Mouse (Mus musculus) retina, postnatal 1 day (tissue): Measurements from ENCODE around the gene Adat1.

Experiments
- DNase-seq: peaks from one replicate; pipeline ENCODE4 v3.0.0-alpha.2; 2012

The Adat1 gene

GRCm38 (mm10) chr8:111992013-111992702 is at the start of gene Adat1:
Gene Adat1, minus strand, starts transcription at chr8:111992302.
- peak; percentile 95 for DNase-seq

DNA sequence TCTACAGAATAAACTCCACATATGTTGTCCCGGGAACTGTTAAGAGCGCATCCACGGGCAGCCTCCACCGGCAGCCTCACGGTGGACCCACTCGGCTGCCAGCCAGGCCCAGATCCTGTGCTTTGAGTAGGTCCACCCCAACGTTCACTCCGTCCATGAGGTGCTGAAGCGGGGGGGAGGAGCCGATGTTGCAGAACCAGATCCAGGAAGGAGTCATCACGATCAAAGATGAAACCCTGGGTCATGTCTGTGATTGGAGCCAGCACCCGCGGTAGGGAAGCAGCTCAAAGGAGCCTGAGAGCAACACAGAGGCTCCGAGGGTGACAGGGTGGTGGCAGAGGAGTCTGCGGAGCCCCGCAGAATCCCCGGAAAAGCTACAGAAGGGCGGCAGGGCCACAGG is 45.4 kb upstream of the Adat1 start:
- no peak for DNase-seq

GRCm38 (mm10) chr8:112034603-112035002 is 42.5 kb upstream of the Adat1 start:
- DNase-seq: peak; percentile 83

DNA sequence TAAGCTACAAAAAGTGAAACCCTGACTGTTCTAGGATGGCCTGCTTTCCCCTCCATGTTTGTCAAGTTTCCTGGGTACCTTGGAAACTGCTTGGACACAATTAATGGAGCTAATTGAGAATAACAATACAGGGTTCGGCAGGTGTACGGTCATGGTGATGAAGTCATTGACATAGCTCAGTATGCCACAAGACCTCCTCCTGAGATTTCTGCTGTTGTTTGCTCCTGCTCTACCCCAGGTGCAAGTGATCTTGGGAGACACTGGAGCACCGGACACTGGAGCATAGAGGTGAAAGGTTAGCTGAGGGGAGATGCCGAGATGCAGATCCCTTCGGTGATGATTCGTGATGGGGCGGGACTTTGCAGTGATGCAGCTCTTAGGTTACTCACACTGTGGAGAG is 41.0 kb upstream of the Adat1 start:
- DNase-seq: no peak

DNA sequence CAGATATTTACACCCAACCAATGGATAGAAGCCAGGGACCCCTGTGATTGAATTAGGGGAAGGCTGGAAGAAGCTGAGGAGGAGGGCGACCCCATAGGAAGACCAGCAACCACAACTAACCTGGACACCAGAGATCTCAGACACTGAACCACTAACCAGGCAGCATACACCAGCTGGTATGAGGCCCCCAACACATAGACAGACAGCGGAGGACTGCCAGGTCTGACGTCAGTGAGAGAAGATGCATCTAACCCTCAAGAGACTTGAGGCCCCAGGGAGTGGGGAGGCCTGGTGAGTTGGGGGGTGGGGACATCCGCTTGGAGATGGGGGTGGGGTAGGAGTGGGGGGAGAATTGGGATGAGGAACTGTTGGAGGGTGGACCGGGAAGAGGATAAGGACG is 38.6 kb upstream of the Adat1 start:
- no peak for DNase-seq

GRCm38 (mm10) chr8:112029455-112029854 is 37.4 kb upstream of the Adat1 start:
- no peak for DNase-seq

DNA sequence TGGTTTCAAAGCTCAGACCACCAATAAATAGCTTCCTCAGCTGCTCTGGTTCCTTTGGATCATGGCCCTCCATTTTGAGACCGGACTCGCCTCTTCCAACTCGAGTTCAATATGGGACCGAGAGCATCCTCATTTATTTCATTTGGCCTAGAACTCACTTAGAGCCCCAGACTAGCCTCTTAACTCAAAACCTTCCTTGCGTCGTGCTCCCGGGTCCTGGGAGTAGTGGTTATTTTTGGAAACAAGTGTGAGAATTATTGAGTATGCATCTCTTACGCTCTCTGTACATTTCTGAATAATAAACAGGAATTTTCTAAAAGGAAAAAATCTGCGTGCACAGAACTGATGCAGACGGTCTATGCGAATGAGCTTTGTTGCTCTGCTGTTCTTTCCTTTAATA is 22.8 kb upstream of the Adat1 start, which contains the start of gene Gm6793:
Gm6793 (minus strand) TSS at position 101 of the 400 bp plus-strand sequence.
- DNase-seq: no peak

GRCm38 (mm10) chr8:112011816-112012242 is 19.7 kb upstream of the Adat1 start:
- peak; percentile 47 for DNase-seq

GRCm38 (mm10) chr8:112010997-112011815 is 19.1 kb upstream of the Adat1 start, which contains the start of the genes Kars and Terf2ip:
Gene Kars, minus strand, starts transcription at chr8:112011323.
Gene Terf2ip, plus strand, starts transcription at chr8:112011398.
- DNase-seq: peak; percentile 96

GRCm38 (mm10) chr8:112009558-112009957 is 17.5 kb upstream of the Adat1 start:
- DNase-seq: no peak

DNA sequence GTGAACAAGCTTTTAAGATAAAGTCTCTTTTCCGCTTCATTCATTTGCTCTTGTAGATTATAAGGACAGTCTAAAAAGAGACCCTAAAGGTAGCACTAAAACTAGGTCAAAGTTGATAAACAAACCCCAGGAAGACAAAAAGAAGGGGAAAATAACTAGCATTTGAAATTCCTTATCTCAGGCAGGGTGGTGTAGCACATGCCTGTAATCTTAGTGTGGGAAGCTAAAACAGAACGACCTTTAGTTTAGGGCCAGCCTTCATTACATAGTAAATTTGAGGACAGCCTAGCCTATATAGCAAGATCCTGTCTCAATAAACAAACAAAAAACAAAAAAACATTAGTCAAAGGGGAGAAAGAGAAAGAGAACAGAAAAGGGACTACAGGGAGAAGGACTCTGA is 15.6 kb upstream of the Adat1 start:
- no peak for DNase-seq

DNA sequence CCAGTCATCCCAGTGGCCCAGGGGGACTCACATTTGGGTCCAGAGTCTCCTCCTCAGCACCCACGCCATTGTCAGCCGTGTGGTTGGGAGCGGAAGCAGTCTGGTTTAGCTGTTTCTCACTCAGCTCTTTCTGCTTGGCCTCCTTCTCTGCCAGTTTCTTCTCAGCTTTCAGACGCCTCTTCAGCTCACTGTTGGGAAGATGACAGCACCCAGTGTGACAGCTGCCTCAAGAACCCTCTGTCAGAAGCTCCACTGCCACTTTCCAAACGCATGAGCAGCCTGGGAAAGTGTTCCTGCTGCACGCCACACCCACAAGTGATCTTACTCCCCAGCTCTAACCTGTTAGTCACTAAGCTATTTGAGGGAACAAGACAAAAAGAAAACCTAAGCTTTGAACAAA is 13.5 kb upstream of the Adat1 start:
- DNase-seq: no peak

- no peak for DNase-seq
These were observed 12.7 kb upstream of the Adat1 start for GRCm38 (mm10) chr8:112004754-112005153.

- DNase-seq: no peak
These were observed 569 bp upstream of the Adat1 start for GRCm38 (mm10) chr8:111992703-111993039.

DNA sequence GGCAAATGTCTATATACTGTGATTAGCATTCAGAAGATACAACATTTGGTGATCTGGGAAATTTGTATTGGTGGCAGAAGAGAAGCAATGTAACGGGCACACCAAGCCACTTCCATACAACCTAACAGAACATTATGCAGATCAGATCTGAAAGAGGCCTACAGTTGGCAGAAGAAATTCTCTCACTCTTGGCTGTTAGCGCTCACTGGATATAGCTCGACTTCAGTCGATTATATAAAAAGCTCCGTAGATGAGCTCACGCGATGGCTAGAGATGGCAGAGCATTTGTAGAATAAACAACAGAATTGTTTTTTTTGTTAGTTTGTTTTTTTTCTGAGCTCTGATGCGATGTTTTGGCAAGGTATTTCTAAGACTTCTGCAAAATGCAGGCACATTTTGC is 824 bp downstream of the Adat1 start:
- DNase-seq: no peak

DNA sequence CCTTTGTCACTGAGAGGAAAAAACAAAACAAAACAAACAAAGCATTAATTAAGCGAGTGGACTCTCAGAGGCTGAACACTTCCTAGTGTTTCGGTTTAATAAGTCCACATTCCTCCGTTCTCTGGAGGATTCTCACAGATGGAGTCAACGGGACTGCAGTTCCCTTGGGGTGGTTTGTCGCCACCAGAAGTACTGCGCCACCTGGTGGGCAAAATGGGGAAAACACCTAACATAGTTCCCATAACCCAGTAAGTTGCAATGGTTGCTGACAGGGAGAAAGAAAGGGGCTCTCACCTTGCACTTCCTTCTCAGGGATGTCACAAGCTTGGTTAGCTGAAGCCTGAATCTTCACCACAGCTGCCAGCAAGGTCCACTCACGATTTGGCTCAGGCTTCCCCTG is 2.2 kb downstream of the Adat1 start:
- peak; percentile 88 for DNase-seq

- no peak for DNase-seq
These were observed 7.6 kb downstream of the Adat1 start for GRCm38 (mm10) chr8:111984511-111984910.

- no peak for DNase-seq
These were observed 10.0 kb downstream of the Adat1 start for GRCm38 (mm10) chr8:111982116-111982515.

- DNase-seq: no peak
These were observed 14.0 kb downstream of the Adat1 start for GRCm38 (mm10) chr8:111978147-111978546.

GRCm38 (mm10) chr8:111976326-111976725 is 15.8 kb downstream of the Adat1 start:
- no peak for DNase-seq

DNA sequence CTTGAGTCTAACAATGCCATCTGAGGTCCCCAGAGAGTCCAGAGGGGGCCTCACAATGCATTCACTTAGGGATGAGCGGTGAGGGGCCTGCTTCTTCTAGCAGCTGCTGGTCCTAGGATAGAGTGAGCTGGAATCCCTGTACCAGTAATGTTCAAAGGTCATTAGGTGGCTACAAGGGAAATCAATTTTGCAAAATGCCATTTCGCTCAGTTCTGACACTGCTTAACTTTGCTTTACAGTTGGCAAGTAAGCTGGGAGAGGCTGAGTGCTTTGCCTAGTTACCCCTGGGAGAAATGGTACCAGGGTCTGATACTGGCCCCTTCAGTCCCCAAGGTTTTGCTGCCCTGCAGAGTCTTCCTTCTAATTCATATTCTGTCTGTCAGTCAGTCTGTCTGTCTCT is 16.4 kb downstream of the Adat1 start:
- DNase-seq: no peak

DNA sequence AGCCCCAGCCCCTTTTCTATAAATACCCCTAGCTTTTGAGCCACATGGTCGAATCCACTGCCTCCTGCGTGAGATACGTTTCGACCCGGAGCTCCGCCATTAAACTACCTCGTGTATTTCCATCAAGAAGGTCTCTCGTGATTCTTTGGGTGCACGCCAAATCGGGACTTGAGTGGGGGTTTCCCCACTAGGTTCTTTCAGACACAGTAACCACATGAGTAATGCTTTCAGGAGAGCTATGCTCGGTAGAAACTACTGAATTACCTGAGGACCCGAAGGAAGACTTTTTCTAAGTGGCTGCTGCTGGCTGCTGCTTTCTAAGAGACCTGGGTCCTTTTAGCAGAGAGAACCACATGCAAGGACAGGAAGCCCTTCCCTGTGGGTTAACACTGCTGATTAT is 18.0 kb downstream of the Adat1 start:
- DNase-seq: no peak

- DNase-seq: no peak
These were observed 23.1 kb downstream of the Adat1 start for GRCm38 (mm10) chr8:111968991-111969390.

DNA sequence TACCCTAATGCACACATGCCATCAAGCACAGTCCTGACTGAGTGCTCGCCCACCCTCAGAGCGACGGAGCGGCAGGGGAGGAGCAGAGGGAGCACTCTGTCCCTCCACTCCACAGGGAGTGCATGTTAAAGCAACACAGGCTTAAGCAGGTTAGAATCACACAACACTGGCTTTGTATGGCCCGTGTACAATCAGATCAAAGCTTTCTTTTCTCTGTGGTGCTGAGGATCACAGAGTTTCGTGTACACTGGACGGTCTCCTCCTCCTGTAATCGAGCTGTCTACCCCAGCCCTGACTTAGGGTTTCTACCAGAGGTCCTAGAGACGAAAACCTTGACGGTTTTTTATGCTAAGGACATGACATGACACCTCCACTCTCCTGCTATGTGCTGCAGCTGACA is 23.6 kb downstream of the Adat1 start:
- DNase-seq: no peak
